Mouse (Mus musculus) midbrain, embryonic 13.5 days (tissue): ENCODE results near the gene Bach2. TPM values are rescaled to one million over a fixed set of nuclear protein-coding genes. Genes with fewer than 3 reads are reported as not detected.
A peak's percentile ranks its signal among the peaks of the same experiment; 100 is the strongest.

ENCODE experiments used
- ATAC-seq: fragments of 200-750 bp; cut with Nextera tagmentation; 2 replicates; pipeline ENCODE4 v1.8.0; 2017; ENCODE audit warnings: mild to moderate bottlenecking, moderate TSS enrichment, moderate library complexity
- H3K27ac ChIP-seq: fragments of 300-500 bp; sonication (generic); 2 replicates; pipeline ENCODE4 v1.5.1; 2015; ENCODE audit warnings: inconsistent platforms, mild to moderate bottlenecking, moderate library complexity
- H3K27me3 ChIP-seq: fragments of 300-500 bp; sonication (generic); 2 replicates; pipeline ENCODE4 v1.6.1; 2015; ENCODE audit warnings: mild to moderate bottlenecking, inconsistent platforms
- H3K36me3 ChIP-seq: fragments of 300-500 bp; sonication (generic); 2 replicates; pipeline ENCODE4 v1.6.1; 2015; ENCODE audit warnings: mild to moderate bottlenecking, inconsistent platforms
- H3K4me1 ChIP-seq: fragments of 300-500 bp; sonication (generic); replicated peaks from 2 replicates; pipeline ENCODE4 v1.6.1; 2015; ENCODE audit warnings: inconsistent platforms
- H3K4me2 ChIP-seq: fragments of 300-500 bp; sonication (generic); replicated peaks from 2 replicates; pipeline ENCODE4 v1.6.1; 2015; ENCODE audit warnings: moderate library complexity, mild to moderate bottlenecking, inconsistent platforms
- H3K4me3 ChIP-seq: fragments of 300-500 bp; sonication (generic); replicated peaks from 2 replicates; pipeline ENCODE4 v1.5.1; 2015; ENCODE audit warnings: mild to moderate bottlenecking, inconsistent platforms
- H3K9ac ChIP-seq: fragments of 300-500 bp; sonication (generic); replicated peaks from 2 replicates; pipeline ENCODE4 v1.6.1; 2015; ENCODE audit warnings: mild to moderate bottlenecking, inconsistent platforms
- H3K9me3 ChIP-seq: fragments of 300-500 bp; sonication (generic); 2 replicates; pipeline ENCODE4 v1.6.1; 2016; ENCODE audit warnings: mild to moderate bottlenecking, inconsistent platforms
- WGBS: fragments of 180-500 bp; shearing (Covaris S2); methylation state at CpG from one replicate; pipeline ENCODE4 v1.1.7; 2015; 5-methylcytosine and 5-hydroxymethylcytosine counted together
- polyA plus RNA-seq: library from polyadenylated mRNA; unstranded; fragments of >200 nt; fragmentation: Nextera tagmentation; extraction: Ambion mirVana; gene quantifications from 2 replicates; pipeline ENCODE4 v1.2.1, GENCODE M21; 2015

Gene Bach2
- polyA plus RNA-seq, 1 experiment from 2014 or later = 22.7 TPM

DNA sequence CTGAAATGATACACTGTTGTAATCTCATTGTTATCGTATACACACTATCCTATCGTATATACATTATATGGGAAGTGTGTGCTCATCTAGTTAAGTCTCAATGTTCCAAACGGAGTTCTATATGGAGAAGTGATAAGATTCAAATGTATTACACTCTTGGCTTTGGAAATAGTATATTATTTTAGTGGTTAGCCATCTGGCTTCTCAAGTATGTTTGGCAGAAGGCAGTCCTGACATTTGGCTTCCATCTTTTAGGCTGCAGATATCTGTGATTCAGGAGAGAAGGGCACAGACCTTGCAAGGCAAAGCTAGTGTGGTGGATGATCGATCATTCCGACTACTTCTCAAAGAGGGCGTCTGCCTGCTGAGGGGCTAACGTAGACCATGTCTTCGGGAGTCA, 47.8 kb downstream of the Bach2 start:
- no peaks in the 10 kb centered on the region for H3K27me3 ChIP-seq
- H3K36me3 ChIP-seq = no peaks in the 10 kb centered on the region
- no peak overlapping the region for H3K4me3 ChIP-seq
- H3K4me1 ChIP-seq = peaks cover 37% of the 10 kb centered on the region
- ATAC-seq = no peak
- no peak overlapping the region for H3K4me2 ChIP-seq
- no peak overlapping the region for H3K27ac ChIP-seq
- H3K9ac ChIP-seq = no peak overlapping the region
- no peaks in the 10 kb centered on the region for H3K9me3 ChIP-seq
- WGBS = 93% methylated on average over 8 of the region's 8 CpGs

DNA sequence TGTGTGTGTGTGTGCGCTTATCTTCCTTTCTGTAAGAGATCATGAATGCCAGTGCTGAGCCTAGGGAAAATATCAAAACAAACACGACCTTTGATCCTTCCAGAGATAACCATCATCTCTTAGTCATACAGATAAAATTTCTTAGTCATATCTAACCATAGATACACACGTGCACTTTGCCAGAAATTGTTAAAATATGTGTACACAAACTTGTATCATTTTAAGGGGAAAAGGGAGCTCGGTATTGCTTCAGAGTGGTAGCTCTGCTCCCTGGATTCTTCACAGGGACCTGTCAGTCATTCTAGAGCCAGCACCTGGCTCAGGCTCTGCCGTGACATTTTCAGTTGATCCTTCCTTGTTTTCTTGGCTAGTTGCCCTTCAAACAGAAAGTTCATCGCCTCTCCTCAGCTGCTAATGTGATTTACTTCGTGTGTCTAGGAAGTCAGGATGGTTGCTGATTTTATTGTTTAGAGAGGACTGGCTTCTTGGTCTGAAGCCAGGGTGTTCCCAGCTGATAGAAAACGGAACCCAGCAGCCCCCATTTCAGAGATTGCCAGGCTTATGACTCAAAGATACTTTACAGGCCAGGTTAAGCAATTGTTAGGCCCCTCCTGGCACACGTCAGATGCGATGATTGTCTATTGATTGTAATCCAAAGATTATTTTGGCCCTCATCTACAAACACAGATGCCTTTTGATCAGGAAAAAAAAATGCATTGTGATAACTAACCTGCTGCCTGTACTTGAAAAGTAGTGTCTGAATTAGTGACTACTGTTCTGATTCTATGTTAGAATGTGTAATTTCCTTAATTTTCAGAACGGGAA, 49.6 kb downstream of the Bach2 start:
- Histone ChIP-seq H3K27me3 (no peaks in the 10 kb centered on the region), H3K4me2 (no peak overlapping the region), H3K9me3 (no peaks in the 10 kb centered on the region), H3K36me3 (no peaks in the 10 kb centered on the region), H3K27ac (peak overlapping the region; percentile 51; the same call in 1 of the 2 replicates), H3K4me3 (no peak overlapping the region), H3K9ac (no peak overlapping the region), H3K4me1 (peaks cover 42% of the 10 kb centered on the region)
- 50% methylated on average over 11 of the region's 11 CpGs for WGBS
- peak; percentile 21; the same call in 1 of the 2 replicates for ATAC-seq

GRCm38 (mm10) chr4:32289845-32290244, 51.2 kb downstream of the Bach2 start:
- H3K36me3 ChIP-seq = no peaks in the 10 kb centered on the region
- WGBS = 89% methylated on average over 6 of the region's 6 CpGs
- ATAC-seq = no peak
- H3K27me3 ChIP-seq = no peaks in the 10 kb centered on the region
- H3K4me1 ChIP-seq = peaks cover 54% of the 10 kb centered on the region
- H3K4me3 ChIP-seq = no peak overlapping the region
- no peak overlapping the region for H3K9ac ChIP-seq
- no peak overlapping the region for H3K27ac ChIP-seq
- H3K9me3 ChIP-seq = no peaks in the 10 kb centered on the region
- no peak overlapping the region for H3K4me2 ChIP-seq

GRCm38 (mm10) chr4:32291406-32291805, 52.8 kb downstream of the Bach2 start:
- H3K4me2 ChIP-seq = no peak overlapping the region
- H3K9me3 ChIP-seq = no peaks in the 10 kb centered on the region
- no peak overlapping the region for H3K27ac ChIP-seq
- no peak overlapping the region for H3K4me3 ChIP-seq
- ATAC-seq = no peak
- WGBS = 84% methylated on average over 4 of the region's 4 CpGs
- no peaks in the 10 kb centered on the region for H3K27me3 ChIP-seq
- H3K9ac ChIP-seq = no peak overlapping the region
- no peaks in the 10 kb centered on the region for H3K36me3 ChIP-seq
- peaks cover 56% of the 10 kb centered on the region for H3K4me1 ChIP-seq

DNA sequence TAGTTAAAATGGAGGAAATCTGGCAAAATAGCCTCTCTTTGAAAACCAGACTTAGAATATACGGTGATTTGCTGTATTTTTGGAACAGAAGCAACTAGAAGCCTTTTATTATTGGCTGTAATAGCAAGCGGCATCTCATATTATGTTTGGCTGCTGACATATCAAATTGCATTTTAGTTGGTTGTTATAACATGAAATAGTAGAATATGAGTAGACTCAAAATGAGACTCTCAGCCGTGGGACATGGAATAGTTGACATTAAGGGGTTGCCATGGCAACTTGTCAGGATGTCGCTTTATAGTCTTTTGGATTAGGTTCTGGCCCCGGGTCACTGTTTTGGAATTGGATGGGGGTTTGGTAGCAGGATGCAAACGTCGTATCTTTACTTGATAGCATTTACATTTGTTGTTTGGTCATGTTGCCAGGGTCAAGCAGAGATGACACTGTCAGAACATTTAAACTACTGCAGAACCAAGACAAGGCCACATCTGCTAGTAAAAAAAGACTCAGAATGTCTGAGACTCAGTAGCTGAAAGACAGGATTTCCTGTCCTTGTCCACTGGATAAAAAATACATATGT, 55.2 kb downstream of the Bach2 start:
- Histone ChIP-seq H3K36me3 (no peaks in the 10 kb centered on the region), H3K4me2 (no peak overlapping the region), H3K9ac (no peak overlapping the region), H3K27me3 (no peaks in the 10 kb centered on the region), H3K9me3 (no peaks in the 10 kb centered on the region), H3K4me3 (no peak overlapping the region), H3K27ac (peak overlapping the region; percentile 56), H3K4me1 (peaks cover 60% of the 10 kb centered on the region)
- WGBS = 30% methylated on average over 7 of the region's 7 CpGs
- ATAC-seq = no peak

GRCm38 (mm10) chr4:32297071-32297671, 58.6 kb downstream of the Bach2 start:
- Histone ChIP-seq H3K9me3 (no peaks in the 10 kb centered on the region), H3K9ac (0 out of 2 replicates have a peak overlapping the region, but pooled peaks have one; percentile 21), H3K4me1 (peaks cover 53% of the 10 kb centered on the region), H3K27me3 (no peaks in the 10 kb centered on the region), H3K4me2 (no peak overlapping the region), H3K36me3 (no peaks in the 10 kb centered on the region), H3K27ac (peak overlapping the region; percentile 67), H3K4me3 (no peak overlapping the region)
- 2% methylated on average over 6 of the region's 6 CpGs for WGBS
- peak; percentile 72; the same call in 1 of the 2 replicates for ATAC-seq

- 89% methylated on average over 3 of the region's 3 CpGs for WGBS
- ATAC-seq = no peak
- H3K27me3 ChIP-seq = no peaks in the 10 kb centered on the region
- no peak overlapping the region for H3K27ac ChIP-seq
- H3K36me3 ChIP-seq = no peaks in the 10 kb centered on the region
- no peak overlapping the region for H3K4me2 ChIP-seq
- no peak overlapping the region for H3K9ac ChIP-seq
- H3K9me3 ChIP-seq = no peaks in the 10 kb centered on the region
- H3K4me1 ChIP-seq = peaks cover 61% of the 10 kb centered on the region
- no peak overlapping the region for H3K4me3 ChIP-seq
Observed at GRCm38 (mm10) chr4:32299221-32299620, 60.6 kb downstream of the Bach2 start.

GRCm38 (mm10) chr4:32299970-32300369, 61.4 kb downstream of the Bach2 start:
- peaks cover 66% of the 10 kb centered on the region for H3K4me1 ChIP-seq
- H3K9me3 ChIP-seq = no peaks in the 10 kb centered on the region
- no peak overlapping the region for H3K9ac ChIP-seq
- no peak for ATAC-seq
- H3K27ac ChIP-seq = no peak overlapping the region
- no peak overlapping the region for H3K4me3 ChIP-seq
- no peak overlapping the region for H3K4me2 ChIP-seq
- H3K27me3 ChIP-seq = no peaks in the 10 kb centered on the region
- no peaks in the 10 kb centered on the region for H3K36me3 ChIP-seq
- WGBS = 83% methylated on average over 3 of the region's 3 CpGs

DNA sequence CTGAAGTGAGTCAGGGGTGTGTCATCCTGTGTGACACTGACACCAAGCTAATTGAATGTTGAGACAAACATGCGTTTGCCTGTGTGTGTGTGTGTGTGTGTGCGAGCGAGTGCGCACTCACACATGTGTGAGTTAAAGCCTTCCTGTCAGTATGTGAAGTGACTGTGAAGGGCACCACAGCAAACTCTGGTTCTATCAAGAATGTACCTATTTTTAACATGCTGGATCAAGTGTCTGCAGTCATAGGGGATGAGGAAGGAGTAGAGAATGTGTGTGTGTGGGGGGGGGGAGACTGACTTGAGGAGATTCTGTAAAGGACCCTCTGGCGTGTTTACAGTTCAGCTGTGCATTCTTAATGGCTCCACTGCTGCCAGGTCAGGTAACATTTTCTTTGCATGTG, 64.1 kb downstream of the Bach2 start:
- ATAC-seq = peak; percentile 31; the same call in 1 of the 2 replicates
- Histone ChIP-seq H3K9me3 (no peaks in the 10 kb centered on the region), H3K27me3 (no peaks in the 10 kb centered on the region), H3K4me3 (no peak overlapping the region), H3K4me1 (peaks cover 73% of the 10 kb centered on the region), H3K36me3 (no peaks in the 10 kb centered on the region), H3K4me2 (peak overlapping the region; percentile 34; the same call in 1 of the 2 replicates), H3K9ac (peak overlapping the region; percentile 53), H3K27ac (peak overlapping the region; percentile 88)
- 53% methylated on average over 5 of the region's 5 CpGs for WGBS

- Histone ChIP-seq H3K27ac (peak overlapping the region; percentile 88), H3K9me3 (no peaks in the 10 kb centered on the region), H3K9ac (peak overlapping the region; percentile 53), H3K4me2 (peak overlapping the region; percentile 34), H3K36me3 (no peaks in the 10 kb centered on the region), H3K4me3 (no peak overlapping the region), H3K27me3 (no peaks in the 10 kb centered on the region), H3K4me1 (peaks cover 70% of the 10 kb centered on the region)
- WGBS = 11% methylated on average over 4 of the region's 4 CpGs
- peak; percentile 59 for ATAC-seq
Observed at GRCm38 (mm10) chr4:32303076-32303475, 64.5 kb downstream of the Bach2 start.

GRCm38 (mm10) chr4:32303674-32304073, 65.1 kb downstream of the Bach2 start:
- Histone ChIP-seq H3K4me3 (no peak overlapping the region), H3K4me2 (peak overlapping the region; percentile 34), H3K9me3 (no peaks in the 10 kb centered on the region), H3K36me3 (no peaks in the 10 kb centered on the region), H3K9ac (peak overlapping the region; percentile 53; the same call in 1 of the 2 replicates), H3K4me1 (peaks cover 68% of the 10 kb centered on the region), H3K27me3 (no peaks in the 10 kb centered on the region), H3K27ac (peak overlapping the region; percentile 88)
- ATAC-seq = peak; percentile 87
- WGBS = 0% methylated on average over 8 of the region's 8 CpGs

GRCm38 (mm10) chr4:32304221-32304703, 65.7 kb downstream of the Bach2 start:
- H3K9ac ChIP-seq = no peak overlapping the region

More at GRCm38 (mm10) chr4:32304221-32304703, 65.7 kb downstream of the Bach2 start:
- H3K27ac ChIP-seq = peak overlapping the region; percentile 88
- H3K27me3 ChIP-seq = no peaks in the 10 kb centered on the region
- H3K36me3 ChIP-seq = no peaks in the 10 kb centered on the region
- peak; percentile 67 for ATAC-seq
- peak overlapping the region; percentile 33 for H3K4me2 ChIP-seq
- peaks cover 68% of the 10 kb centered on the region for H3K4me1 ChIP-seq
- 22% methylated on average over 6 of the region's 6 CpGs for WGBS
- H3K4me3 ChIP-seq = no peak overlapping the region
- H3K9me3 ChIP-seq = no peaks in the 10 kb centered on the region
